Mouse (Mus musculus) B cell, adult 2 months (primary cell): ENCODE measurements around the gene Fam174b.

ENCODE experiments used
- DNase-seq, 2 experiments: peaks; one replicate each; pipeline ENCODE4 v3.0.0; 2022

The Fam174b gene

GRCm38 (mm10) chr7:73753598-73753997, 13.5 kb downstream of the Fam174b start:
- no peak for DNase-seq

- DNase-seq: no peak
These were observed 15.4 kb downstream of the Fam174b start for GRCm38 (mm10) chr7:73755377-73756110.

- no peak for DNase-seq
These were observed 21.6 kb downstream of the Fam174b start for GRCm38 (mm10) chr7:73761691-73762189.

GRCm38 (mm10) chr7:73764679-73765078, 24.6 kb downstream of the Fam174b start:
- DNase-seq: no peak

- no peak for DNase-seq
These were observed 25.2 kb downstream of the Fam174b start for GRCm38 (mm10) chr7:73765186-73765903.

- DNase-seq: no peak
These were observed 29.1 kb downstream of the Fam174b start for GRCm38 (mm10) chr7:73769224-73769623.

GRCm38 (mm10) chr7:73771384-73772274, 31.5 kb downstream of the Fam174b start:
- DNase-seq: peak; percentile 1 to 5

GRCm38 (mm10) chr7:73772275-73772765, 32.2 kb downstream of the Fam174b start:
- DNase-seq: peak in 1 of 2 experiments; percentile 3

GRCm38 (mm10) chr7:73774781-73775180, 34.7 kb downstream of the Fam174b start:
- DNase-seq: no peak

GRCm38 (mm10) chr7:73777777-73778176, 37.7 kb downstream of the Fam174b start:
- no peak for DNase-seq

- no peak for DNase-seq
These were observed 44.8 kb downstream of the Fam174b start for GRCm38 (mm10) chr7:73784736-73785428.

GRCm38 (mm10) chr7:73785815-73786214, 45.7 kb downstream of the Fam174b start:
- DNase-seq: no peak

GRCm38 (mm10) chr7:73787513-73787912, 47.4 kb downstream of the Fam174b start:
- no peak for DNase-seq

GRCm38 (mm10) chr7:73791096-73791495, 51.0 kb downstream of the Fam174b start:
- DNase-seq: no peak

- DNase-seq: no peak
These were observed 52.1 kb downstream of the Fam174b start for GRCm38 (mm10) chr7:73792155-73792554.

GRCm38 (mm10) chr7:73792641-73793040, 52.5 kb downstream of the Fam174b start:
- DNase-seq: no peak

- DNase-seq: no peak
These were observed 69.2 kb downstream of the Fam174b start for GRCm38 (mm10) chr7:73809261-73809660.

- no peak for DNase-seq
These were observed 71.3 kb downstream of the Fam174b start for GRCm38 (mm10) chr7:73811439-73811838.

GRCm38 (mm10) chr7:73812176-73812575, 72.1 kb downstream of the Fam174b start:
- DNase-seq: no peak

GRCm38 (mm10) chr7:73813887-73814286, 73.8 kb downstream of the Fam174b start:
- DNase-seq: no peak

- no peak for DNase-seq
These were observed 74.4 kb downstream of the Fam174b start for GRCm38 (mm10) chr7:73814454-73814853.
